Mouse (Mus musculus) olfactory bulb, adult 2 months (tissue): ENCODE measurements around the gene Fam166b.

Source experiments
- CTCF ChIP-seq: fragments of 200-500 bp; IDR thresholded peaks from 2 replicates; pipeline ENCODE4 v1.5.1; 2012; ENCODE audit warnings: low read depth, mild to moderate bottlenecking, low read length, moderate library complexity; ENCODE audit not compliant: insufficient read depth
- POLR2A ChIP-seq: fragments of 200-500 bp; IDR thresholded peaks from 2 replicates; pipeline ENCODE4 v1.6.1; 2012; ENCODE audit warnings: mild to moderate bottlenecking, low read depth, low read length, moderate library complexity; ENCODE audit not compliant: insufficient read depth

DNA sequence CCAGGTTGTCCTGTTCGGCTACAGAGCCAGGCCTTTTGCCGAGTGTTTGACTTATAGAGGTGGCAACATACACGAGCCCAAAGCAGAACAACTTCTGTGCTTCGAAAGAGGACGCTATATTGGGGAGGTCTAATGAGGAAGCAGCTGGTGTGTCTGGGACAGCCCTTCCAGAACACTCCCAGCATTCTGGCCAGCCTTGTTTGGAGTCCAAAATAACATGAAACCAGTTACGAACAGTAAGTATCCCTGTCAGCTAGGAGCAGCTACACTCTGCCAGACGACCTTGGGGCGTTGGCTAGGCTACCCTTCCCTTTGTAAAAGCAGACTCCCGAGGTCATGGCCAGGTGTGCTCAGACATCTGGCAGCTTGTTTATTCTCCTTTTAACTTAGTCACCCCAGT, 26.7 kb downstream of the Fam166b start:
- no peak for TF ChIP-seq CTCF
- no peak for TF ChIP-seq POLR2A
